Mouse (Mus musculus) megakaryocyte-erythroid progenitor cell, adult 5-6 weeks (primary cell): ENCODE measurements at regions not wholly inside any gene's neighbourhood (a gene's known extent, or its start where the extent isn't known, plus 50 kb on each side); places are given as distances from the start of the nearest gene placed in this dataset.
"Not testable (repeated sequence)": the region's sequence is repeated elsewhere in the genome, so short reads cannot be mapped to it uniquely, and the experiment has no call there.

Source experiments
- ATAC-seq: replicated peaks from 2 replicates; pipeline ENCODE4 v1.8.0; 2016; ENCODE audit warnings: mild to moderate bottlenecking, inconsistent platforms; ENCODE audit not compliant: severe bottlenecking, poor library complexity, low FRiP score, low TSS enrichment

- not testable (repeated sequence) for ATAC-seq
Observed at GRCm38 (mm10) chr12:115709813-115710212, 337.7 kb upstream of the Zfp386 start.

- ATAC-seq = not testable (repeated sequence)
Observed at GRCm38 (mm10) chr12:115742039-115742438, 305.5 kb upstream of the Zfp386 start.

GRCm38 (mm10) chr12:115749586-115749985, 297.9 kb upstream of the Zfp386 start:
- ATAC-seq = peak; percentile 71; the same call in 1 of the 2 replicates

DNA sequence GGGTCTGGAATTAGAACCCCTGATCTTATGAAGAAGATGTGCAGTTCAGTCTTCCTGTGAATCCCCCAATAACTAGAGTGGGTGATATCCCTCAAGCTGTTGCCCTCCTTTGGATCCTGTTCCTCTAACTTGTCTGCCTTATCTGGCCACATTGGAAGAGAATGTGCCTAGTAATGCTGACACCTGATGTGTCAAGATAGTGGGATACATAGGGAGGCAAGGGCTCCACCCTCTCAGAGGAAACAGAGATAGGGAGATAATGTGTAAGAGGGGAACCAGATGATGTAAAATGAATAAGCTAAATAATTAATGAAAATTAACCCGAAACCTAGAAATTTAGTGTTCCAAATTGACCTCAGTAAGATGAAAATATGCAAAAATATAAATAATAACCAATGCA, 294.4 kb upstream of the Zfp386 start:
- ATAC-seq = peak; percentile 71

GRCm38 (mm10) chr12:115757526-115757925, 290.0 kb upstream of the Zfp386 start:
- not testable (repeated sequence) for ATAC-seq

DNA sequence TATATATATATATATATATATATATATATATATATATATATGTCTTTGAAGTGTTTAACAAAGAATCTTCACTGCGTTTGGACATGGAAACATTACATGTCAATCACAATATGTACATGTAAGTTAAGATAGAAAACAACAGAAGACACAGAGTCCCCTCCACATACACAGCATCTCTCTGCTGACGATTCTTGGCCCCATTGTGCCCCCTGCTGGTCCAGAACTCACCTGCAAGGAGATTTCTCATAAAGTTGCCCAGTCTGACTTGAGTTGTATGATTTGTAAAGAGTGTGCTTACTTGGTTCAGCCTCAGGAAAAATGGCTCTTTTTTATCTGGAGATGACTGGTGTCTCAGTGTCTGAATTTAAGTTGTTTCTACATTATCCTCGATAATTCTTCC, 288.5 kb upstream of the Zfp386 start:
- ATAC-seq = not testable (repeated sequence)

- not testable (repeated sequence) for ATAC-seq
Observed at GRCm38 (mm10) chr12:115761766-115762165, 285.8 kb upstream of the Zfp386 start.

- not testable (repeated sequence) for ATAC-seq
Observed at GRCm38 (mm10) chr12:115764939-115765479, 282.5 kb upstream of the Zfp386 start.

DNA sequence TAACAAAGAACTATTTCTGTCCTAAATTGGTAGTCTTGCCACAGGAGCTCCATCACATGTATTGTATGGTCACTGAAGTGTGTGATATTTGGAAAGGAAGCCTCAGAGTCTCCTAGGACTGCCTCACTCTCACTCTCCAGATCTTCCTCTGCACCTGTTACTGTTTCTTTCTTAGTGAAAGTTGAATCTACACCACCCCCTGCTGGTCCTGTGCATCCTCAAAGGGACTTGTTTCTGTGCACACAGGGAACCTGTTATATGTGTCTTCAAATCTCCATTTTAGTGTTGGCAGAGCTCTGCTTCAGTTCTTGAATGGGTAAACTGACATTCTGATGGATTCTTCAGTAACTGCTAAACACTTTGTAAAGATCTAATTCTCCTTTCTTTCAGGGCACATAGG, 276.3 kb upstream of the Zfp386 start:
- not testable (repeated sequence) for ATAC-seq

DNA sequence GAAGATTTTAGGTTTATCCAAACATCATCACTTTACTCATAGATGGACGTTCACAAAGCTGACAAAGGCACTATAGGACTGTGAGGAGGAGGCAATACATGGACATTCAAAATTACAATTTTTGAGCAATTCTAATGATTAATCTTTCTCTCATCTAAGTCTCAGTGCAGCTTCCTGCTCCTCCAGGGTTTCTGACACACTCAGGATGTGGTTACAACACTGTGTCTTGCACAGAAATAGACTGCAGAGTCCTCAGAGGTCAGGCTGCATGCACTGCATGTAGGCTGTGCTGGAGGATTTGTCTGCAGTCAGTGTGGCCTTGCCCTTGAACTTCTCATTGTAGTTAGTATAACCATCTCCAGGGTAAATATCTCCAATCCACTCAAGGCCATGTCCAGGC, 257.2 kb upstream of the Zfp386 start:
- ATAC-seq = not testable (repeated sequence)

DNA sequence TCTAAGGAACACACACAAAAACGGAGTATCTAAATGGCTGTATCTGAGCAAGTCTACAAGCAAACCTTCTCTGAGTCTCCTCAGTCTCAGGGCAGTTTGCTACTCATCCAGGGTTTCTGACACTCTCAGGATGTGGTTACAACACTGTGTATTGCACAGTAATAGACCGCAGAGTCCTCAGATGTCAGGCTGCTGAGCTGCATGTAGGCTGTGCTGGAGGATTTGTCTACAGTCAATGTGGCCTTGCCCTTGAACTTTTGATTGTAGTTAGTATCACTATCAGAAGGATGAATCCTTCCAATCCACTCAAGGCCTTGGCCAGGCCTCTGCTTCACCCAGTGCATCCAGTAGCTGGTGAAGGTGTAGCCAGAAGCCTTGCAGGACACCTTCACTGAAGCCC, 245.0 kb upstream of the Zfp386 start:
- ATAC-seq = not testable (repeated sequence)

DNA sequence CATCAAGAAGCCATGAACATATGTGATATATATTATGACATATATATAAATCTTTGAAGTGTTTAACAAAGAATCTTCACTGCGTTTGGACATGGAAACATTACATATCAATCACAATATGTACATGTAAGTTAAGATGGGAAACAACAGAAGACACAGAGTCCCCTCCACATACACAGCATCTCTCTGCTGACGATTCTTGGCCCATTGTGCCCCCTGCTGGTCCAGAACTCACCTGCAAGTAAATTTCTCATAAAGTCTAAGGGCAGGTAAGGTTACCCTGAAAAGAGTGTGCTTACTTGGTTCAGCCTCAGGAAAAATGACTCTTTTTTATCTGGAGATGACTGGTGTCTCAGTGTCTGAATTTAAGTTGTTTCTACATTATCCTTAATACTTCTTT, 243.8 kb upstream of the Zfp386 start:
- ATAC-seq = not testable (repeated sequence)

DNA sequence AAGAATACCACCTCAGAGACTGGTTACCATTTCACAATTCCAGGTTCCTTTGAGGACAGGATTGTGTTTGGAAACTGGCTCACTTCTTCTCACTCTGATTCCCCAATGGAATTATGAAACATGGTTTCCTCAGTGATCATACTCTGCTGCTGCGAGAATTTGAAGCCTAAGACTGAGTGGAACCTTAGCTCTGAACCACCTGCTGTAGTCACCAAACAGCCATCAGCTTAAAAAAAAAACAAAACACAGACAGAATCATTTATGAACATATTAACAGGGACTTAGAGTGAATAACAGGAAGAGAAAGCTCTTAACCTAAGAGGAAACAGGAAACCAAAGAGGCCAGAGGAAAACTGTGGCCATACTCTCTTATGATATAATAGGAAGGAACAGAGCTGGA, 239.5 kb upstream of the Zfp386 start:
- ATAC-seq = no peak
